ENCODE assay signal across 8 mouse cellular contexts in genomic region chr19:37177819-37178708, GRCm38 (mm10). TPM values are rescaled to one million over a fixed set of nuclear protein-coding genes. Genes with fewer than 3 reads are reported as not detected.
DNase-seq lines count a peak whose midpoint lies in the region; ATAC-seq lines count a peak whose summit lies in the region.

No protein-coding gene starts in this region.

- H3K27me3 ChIP-seq in forebrain, embryonic 10.5 days (ENCODE audit: poor library complexity, severe bottlenecking), result peaks cover 45% of the 10 kb centered on the region
- H3K27me3 ChIP-seq in heart, embryonic 15.5 days, result no peaks in the 10 kb centered on the region; the same call in 1 of the 2 replicates
- H3K27me3 ChIP-seq in liver, embryonic 16.5 days (ENCODE audit: control insufficient read depth, insufficient read depth, low read depth, low read length), result peaks cover 36% of the 10 kb centered on the region
- H3K27me3 ChIP-seq in neural tube, embryonic 11.5 days (ENCODE audit: control insufficient read depth, insufficient read depth, low read length), result peaks cover 5% of the 10 kb centered on the region

- H3K9ac ChIP-seq in heart, embryonic 15.5 days, result peak overlapping the region; percentile 36
- peak overlapping the region; percentile 56 for H3K9ac ChIP-seq in liver, embryonic 16.5 days (ENCODE audit: low read depth, low read length)
- H3K9ac ChIP-seq in neural tube, embryonic 11.5 days (ENCODE audit: low read length), result no peak overlapping the region

- 15% methylated on average over 17 of the region's 17 CpGs for WGBS in forebrain, embryonic 10.5 days
- 11% methylated on average over 17 of the region's 17 CpGs for WGBS in heart, embryonic 15.5 days
- WGBS in liver, embryonic 16.5 days (ENCODE audit: insufficient replicate concordance), result 13% methylated on average over 17 of the region's 17 CpGs
- 17% methylated on average over 17 of the region's 17 CpGs for WGBS in neural tube, embryonic 11.5 days

- H3K9me3 ChIP-seq in forebrain, embryonic 10.5 days, result no peaks in the 10 kb centered on the region
- no peaks in the 10 kb centered on the region for H3K9me3 ChIP-seq in heart, embryonic 15.5 days (replicated peaks)
- no peaks in the 10 kb centered on the region for H3K9me3 ChIP-seq in liver, embryonic 16.5 days (replicated peaks; ENCODE audit: control insufficient read depth, low read length)
- no peaks in the 10 kb centered on the region for H3K9me3 ChIP-seq in neural tube, embryonic 11.5 days (ENCODE audit: control insufficient read depth, low read length)

- H3K4me2 ChIP-seq in heart, embryonic 15.5 days, result peak overlapping the region; percentile 58
- H3K4me2 ChIP-seq in liver, embryonic 16.5 days (ENCODE audit: low read depth, low read length), result peak overlapping the region; percentile 80
- H3K4me2 ChIP-seq in neural tube, embryonic 11.5 days (ENCODE audit: low read depth), result peak overlapping the region; percentile 39

- H3K27ac ChIP-seq in forebrain, embryonic 10.5 days, result no peak overlapping the region
- peak overlapping the region; percentile 65 for H3K27ac ChIP-seq in heart, embryonic 15.5 days
- peak overlapping the region; percentile 76 for H3K27ac ChIP-seq in liver, embryonic 16.5 days (ENCODE audit: low read length)
- no peak overlapping the region for H3K27ac ChIP-seq in neural tube, embryonic 11.5 days (ENCODE audit: low read depth, low read length)

- peaks cover 32% of the 10 kb centered on the region for H3K4me1 ChIP-seq in forebrain, embryonic 10.5 days
- peaks cover 11% of the 10 kb centered on the region for H3K4me1 ChIP-seq in heart, embryonic 15.5 days (replicated peaks)
- H3K4me1 ChIP-seq in liver, embryonic 16.5 days (ENCODE audit: control insufficient read depth, low read depth, low read length), result peaks cover 38% of the 10 kb centered on the region
- H3K4me1 ChIP-seq in neural tube, embryonic 11.5 days (ENCODE audit: control insufficient read depth, insufficient read depth, low read length), result peaks cover 6% of the 10 kb centered on the region

- peak; percentile 68; the same call in 1 of the 2 replicates for ATAC-seq in heart, embryonic 15.5 days (replicated peaks; ENCODE audit: insufficient number of reproducible peaks, insufficient read depth, low FRiP score, low read depth)
- ATAC-seq in liver, embryonic 16.5 days (ENCODE audit: low read depth), result peak; percentile 85
- ATAC-seq in neural tube, embryonic 11.5 days (ENCODE audit: insufficient read depth, low FRiP score, low TSS enrichment), result 0 out of 2 replicates have a peak, but pooled peaks have one; percentile 54

- H3K4me3 ChIP-seq in forebrain, embryonic 10.5 days, result peak overlapping the region; percentile 42
- H3K4me3 ChIP-seq in heart, embryonic 15.5 days, result peak overlapping the region; percentile 48
- peak overlapping the region; percentile 53 for H3K4me3 ChIP-seq in liver, embryonic 16.5 days (ENCODE audit: low read depth, low read length)
- H3K4me3 ChIP-seq in neural tube, embryonic 11.5 days (ENCODE audit: low read depth, low read length), result peak overlapping the region; percentile 27

- no peaks in the 10 kb centered on the region for H3K36me3 ChIP-seq in forebrain, embryonic 10.5 days (replicated peaks)
- H3K36me3 ChIP-seq in heart, embryonic 15.5 days, result no peaks in the 10 kb centered on the region
- H3K36me3 ChIP-seq in liver, embryonic 16.5 days (ENCODE audit: control insufficient read depth, insufficient read depth), result peaks cover 7% of the 10 kb centered on the region
- H3K36me3 ChIP-seq in neural tube, embryonic 11.5 days (ENCODE audit: control insufficient read depth, insufficient read depth, low read length), result no peaks in the 10 kb centered on the region

- DNase-seq in MEL-GATA-1-ER (ENCODE audit: extremely low read depth, low read depth), result peak; percentile 43
- peak; percentile 71 for DNase-seq in c-Kit-positive CD71-positive TER-119-positive erythroid progenitor cells, embryonic 14.5 days (ENCODE audit: low spot score)
- DNase-seq in forebrain, embryonic 10.5 days (ENCODE audit: extremely low spot score, low spot score), result peak; percentile 29
- peak; percentile 81 for DNase-seq in kidney, postnatal 14 days
- DNase-seq in neural tube, embryonic 11.5 days (ENCODE audit: low spot score), result peak; percentile 73
- DNase-seq in urinary bladder, postnatal 36 days (ENCODE audit: low spot score in 2 of 2), result peak; percentile 30 to 56

RNA-seq across cellular contexts. Expression of gene March5, which starts 29.3 kb away (rescaled TPM):
- 109 and 112 TPM in 2 replicates for polyA plus RNA-seq in forebrain, embryonic 10.5 days (2016; fragmentation: Nextera tagmentation; extraction: Ambion mirVana)
- polyA plus RNA-seq in heart, embryonic 15.5 days (2015; fragmentation: Nextera tagmentation; extraction: Ambion mirVana), result 78.3 and 81.8 TPM in 2 replicates
- polyA plus RNA-seq in liver, embryonic 16.5 days (2015; fragmentation: Nextera tagmentation; extraction: Ambion mirVana), result 143 and 145 TPM in 2 replicates
- 141 and 142 TPM in 2 replicates for polyA plus RNA-seq in neural tube, embryonic 11.5 days (2014; fragmentation: Nextera tagmentation; extraction: Ambion mirVana)

RNA-seq across cellular contexts. Expression of gene Cpeb3, which starts 30.3 kb away (rescaled TPM):
- polyA plus RNA-seq in forebrain, embryonic 10.5 days (2016; fragmentation: Nextera tagmentation; extraction: Ambion mirVana), result 0.69 and 0.95 TPM in 2 replicates
- 7.6 and 9.9 TPM in 2 replicates for polyA plus RNA-seq in heart, embryonic 15.5 days (2015; fragmentation: Nextera tagmentation; extraction: Ambion mirVana)
- 3.7 and 3.8 TPM in 2 replicates for polyA plus RNA-seq in liver, embryonic 16.5 days (2015; fragmentation: Nextera tagmentation; extraction: Ambion mirVana)
- 2.8 and 4.3 TPM in 2 replicates for polyA plus RNA-seq in neural tube, embryonic 11.5 days (2014; fragmentation: Nextera tagmentation; extraction: Ambion mirVana)

Comparison
In these comparisons a context has a peak if more than half of its experiments do, and no peak if none do; other contexts are left out.
1. DNase-seq: peak in every context shown above with its lines; median percentile 81 in kidney, postnatal 14 days; 73 in neural tube, embryonic 11.5 days; 71 in c-Kit-positive CD71-positive TER-119-positive erythroid progenitor cells, embryonic 14.5 days; 43 in MEL-GATA-1-ER; 43 in urinary bladder, postnatal 36 days; 29 in forebrain, embryonic 10.5 days.
2. H3K27ac ChIP-seq: peak in heart, embryonic 15.5 days (single experiment) and liver, embryonic 16.5 days (single experiment); none in forebrain, embryonic 10.5 days (single experiment) and neural tube, embryonic 11.5 days (single experiment).
3. Peak in every context shown above with its lines, with median percentiles within 50 percentile points of each other: H3K4me3 ChIP-seq, ATAC-seq and H3K4me2 ChIP-seq.